Mouse (Mus musculus): ENCODE measurements around the gene Itpk1. TPM values are rescaled to one million over a fixed set of nuclear protein-coding genes. Genes with fewer than 3 reads are reported as not detected.
A peak's percentile ranks its signal among the peaks of the same experiment; 100 is the strongest.

Gene Itpk1
- polyA plus RNA-seq, 1 experiment from 2014 or later: 39.1 TPM

GRCm38 (mm10) chr12:102709896-102710295 is 5.2 kb upstream of the Itpk1 start:
- Histone ChIP-seq H3K4me1 (replicated peaks) (peaks cover 26% of the 10 kb centered on the region; the same call in 1 of the 2 replicates), H3K27ac (no peak overlapping the region), H3K4me2 (replicated peaks) (no peak overlapping the region), H3K27me3 (replicated peaks) (no peaks in the 10 kb centered on the region), H3K9ac (no peak overlapping the region), H3K4me3 (replicated peaks) (no peak overlapping the region), H3K36me3 (no peaks in the 10 kb centered on the region), H3K9me3 (no peaks in the 10 kb centered on the region)
- ATAC-seq: no peak
- WGBS: 86% methylated on average over 5 of the region's 5 CpGs

- Histone ChIP-seq H3K9ac (no peak overlapping the region), H3K9me3 (no peaks in the 10 kb centered on the region), H3K27ac (peak overlapping the region; percentile 36; the same call in 1 of the 2 replicates), H3K36me3 (no peaks in the 10 kb centered on the region), H3K4me1 (replicated peaks) (peaks cover 32% of the 10 kb centered on the region), H3K4me3 (replicated peaks) (no peak overlapping the region), H3K27me3 (replicated peaks) (no peaks in the 10 kb centered on the region), H3K4me2 (replicated peaks) (no peak overlapping the region)
- ATAC-seq: peak; percentile 13; the same call in 1 of the 2 replicates
- WGBS: 63% methylated on average over 11 of the region's 11 CpGs
These were observed 3.5 kb upstream of the Itpk1 start for GRCm38 (mm10) chr12:102708220-102708619.

GRCm38 (mm10) chr12:102706833-102707463 is 2.2 kb upstream of the Itpk1 start:
- no peak for ATAC-seq
- WGBS: 86% methylated on average over 10 of the region's 10 CpGs

GRCm38 (mm10) chr12:102705906-102706640 is 1.3 kb upstream of the Itpk1 start:
- Histone ChIP-seq H3K9me3 (no peaks in the 10 kb centered on the region), H3K4me2 (replicated peaks) (peak overlapping the region; percentile 95), H3K9ac (peak overlapping the region; percentile 84; the same call in 1 of the 2 replicates), H3K4me3 (replicated peaks) (no peak overlapping the region), H3K4me1 (replicated peaks) (peaks cover 33% of the 10 kb centered on the region), H3K27me3 (replicated peaks) (no peaks in the 10 kb centered on the region), H3K36me3 (no peaks in the 10 kb centered on the region), H3K27ac (no peak overlapping the region)
- WGBS: 73% methylated on average over 6 of the region's 6 CpGs
- ATAC-seq: no peak

More at GRCm38 (mm10) chr12:102706833-102707463, 2.2 kb upstream of the Itpk1 start:
- H3K36me3 ChIP-seq: no peaks in the 10 kb centered on the region
- H3K27me3 ChIP-seq (replicated peaks): no peaks in the 10 kb centered on the region
- no peaks in the 10 kb centered on the region for H3K9me3 ChIP-seq
- no peak overlapping the region for H3K27ac ChIP-seq
- H3K4me3 ChIP-seq (replicated peaks): no peak overlapping the region
- no peak overlapping the region for H3K4me2 ChIP-seq (replicated peaks)
- peaks cover 33% of the 10 kb centered on the region for H3K4me1 ChIP-seq (replicated peaks)
- H3K9ac ChIP-seq: no peak overlapping the region

- Histone ChIP-seq H3K4me3 (replicated peaks) (peak overlapping the region; percentile 86), H3K27ac (peak overlapping the region; percentile 90), H3K27me3 (replicated peaks) (no peaks in the 10 kb centered on the region), H3K4me1 (replicated peaks) (peaks cover 33% of the 10 kb centered on the region), H3K9me3 (no peaks in the 10 kb centered on the region), H3K4me2 (replicated peaks) (peak overlapping the region; percentile 95), H3K36me3 (no peaks in the 10 kb centered on the region), H3K9ac (peak overlapping the region; percentile 84)
- peak; percentile 82 for ATAC-seq
- 3% methylated on average over 45 of the region's 45 CpGs for WGBS
These were observed 614 bp upstream of the Itpk1 start for GRCm38 (mm10) chr12:102705216-102705871.

- 11% methylated on average over 17 of the region's 17 CpGs for WGBS
- Histone ChIP-seq H3K36me3 (no peaks in the 10 kb centered on the region), H3K9ac (peak overlapping the region; percentile 84), H3K4me1 (replicated peaks) (peaks cover 37% of the 10 kb centered on the region), H3K27ac (peak overlapping the region; percentile 81), H3K9me3 (no peaks in the 10 kb centered on the region), H3K4me2 (replicated peaks) (peak overlapping the region; percentile 95), H3K4me3 (replicated peaks) (peak overlapping the region; percentile 86), H3K27me3 (replicated peaks) (no peaks in the 10 kb centered on the region)
- ATAC-seq: no peak
These were observed 765 bp downstream of the Itpk1 start for GRCm38 (mm10) chr12:102703921-102704408.

- H3K4me3 ChIP-seq (replicated peaks): peak overlapping the region; percentile 86
- H3K9me3 ChIP-seq: no peaks in the 10 kb centered on the region
- peak overlapping the region; percentile 81 for H3K27ac ChIP-seq
- peak overlapping the region; percentile 95 for H3K4me2 ChIP-seq (replicated peaks)
- peak overlapping the region; percentile 84 for H3K9ac ChIP-seq
- no peaks in the 10 kb centered on the region for H3K36me3 ChIP-seq
- WGBS: 51% methylated on average over 6 of the region's 6 CpGs
- no peak for ATAC-seq
- peaks cover 40% of the 10 kb centered on the region for H3K4me1 ChIP-seq (replicated peaks)
- no peaks in the 10 kb centered on the region for H3K27me3 ChIP-seq (replicated peaks)
These were observed 1.3 kb downstream of the Itpk1 start for GRCm38 (mm10) chr12:102703441-102703840.

GRCm38 (mm10) chr12:102703111-102703412 is 1.7 kb downstream of the Itpk1 start:
- H3K4me1 ChIP-seq (replicated peaks): peaks cover 44% of the 10 kb centered on the region
- peak overlapping the region; percentile 86 for H3K4me3 ChIP-seq (replicated peaks)
- peak overlapping the region; percentile 95 for H3K4me2 ChIP-seq (replicated peaks)
- no peaks in the 10 kb centered on the region for H3K36me3 ChIP-seq
- H3K27me3 ChIP-seq (replicated peaks): no peaks in the 10 kb centered on the region
- H3K27ac ChIP-seq: peak overlapping the region; percentile 81
- H3K9ac ChIP-seq: peak overlapping the region; percentile 84
- no peaks in the 10 kb centered on the region for H3K9me3 ChIP-seq
- ATAC-seq: no peak
- 6% methylated on average over 4 of the region's 4 CpGs for WGBS

GRCm38 (mm10) chr12:102702356-102703110 is 2.2 kb downstream of the Itpk1 start:
- Histone ChIP-seq H3K27me3 (replicated peaks) (no peaks in the 10 kb centered on the region), H3K4me3 (replicated peaks) (peak overlapping the region; percentile 86), H3K4me1 (replicated peaks) (peaks cover 46% of the 10 kb centered on the region), H3K9me3 (no peaks in the 10 kb centered on the region), H3K9ac (peak overlapping the region; percentile 29), H3K4me2 (replicated peaks) (peak overlapping the region; percentile 95), H3K27ac (peak overlapping the region; percentile 81), H3K36me3 (no peaks in the 10 kb centered on the region)
- ATAC-seq: no peak
- 11% methylated on average over 15 of the region's 15 CpGs for WGBS

GRCm38 (mm10) chr12:102701691-102702207 is 3.0 kb downstream of the Itpk1 start:
- Histone ChIP-seq H3K4me3 (replicated peaks) (no peak overlapping the region), H3K27ac (no peak overlapping the region), H3K27me3 (replicated peaks) (no peaks in the 10 kb centered on the region), H3K4me2 (replicated peaks) (peak overlapping the region; percentile 95; the same call in 1 of the 2 replicates), H3K9ac (no peak overlapping the region), H3K9me3 (no peaks in the 10 kb centered on the region), H3K4me1 (replicated peaks) (peaks cover 52% of the 10 kb centered on the region), H3K36me3 (no peaks in the 10 kb centered on the region)
- ATAC-seq: no peak
- WGBS: 86% methylated on average over 5 of the region's 5 CpGs

GRCm38 (mm10) chr12:102700453-102700852 is 4.3 kb downstream of the Itpk1 start:
- Histone ChIP-seq H3K27me3 (replicated peaks) (no peaks in the 10 kb centered on the region), H3K4me2 (replicated peaks) (no peak overlapping the region), H3K9ac (no peak overlapping the region), H3K4me3 (replicated peaks) (no peak overlapping the region), H3K4me1 (replicated peaks) (peaks cover 56% of the 10 kb centered on the region), H3K27ac (no peak overlapping the region), H3K9me3 (no peaks in the 10 kb centered on the region), H3K36me3 (no peaks in the 10 kb centered on the region)
- 54% methylated on average over 12 of the region's 12 CpGs for WGBS
- no peak for ATAC-seq
